Comparison of ENCODE assay signal across 11 mouse cellular contexts in genomic region chr11:97412808-97413347, GRCm38 (mm10). TPM values are rescaled to one million over a fixed set of nuclear protein-coding genes. Genes with fewer than 3 reads are reported as not detected.
DNase-seq lines count a peak whose midpoint lies in the region; ATAC-seq and TF ChIP-seq lines count a peak whose summit lies in the region.
"Had no signal": no experiment of that assay in that cellular context is flagged by ENCODE, and none has a peak within 500 bp of the region (broad histone marks: within the 10 kb centered on the region; RNA-seq: fewer than 3 reads in every experiment).

No protein-coding gene starts in this region.

- no peaks in the 10 kb centered on the region for H3K9me3 ChIP-seq in kidney, embryonic 14.5 days (ENCODE audit: control insufficient read depth, low read length)
- no peaks in the 10 kb centered on the region for H3K9me3 ChIP-seq in heart, embryonic 16.5 days (replicated peaks; ENCODE audit: control insufficient read depth, low read length)

- H3K4me1 ChIP-seq in kidney, embryonic 14.5 days (ENCODE audit: control insufficient read depth, insufficient read depth, low read length): peaks cover 26% of the 10 kb centered on the region
- H3K4me1 ChIP-seq in bone marrow, adult 2 months (ENCODE audit: control insufficient read depth, insufficient read depth, low read length): peaks cover 3% of the 10 kb centered on the region
- H3K4me1 ChIP-seq in heart, embryonic 16.5 days (ENCODE audit: control insufficient read depth, insufficient read depth, low read length): peaks cover 21% of the 10 kb centered on the region

- TF ChIP-seq CTCF in bone marrow, adult 2 months (IDR thresholded peaks at IDR 0.05; ENCODE audit: control insufficient read depth, insufficient read depth, low read length): no peak

- TF ChIP-seq POLR2A in bone marrow, adult 2 months (IDR thresholded peaks at IDR 0.05; ENCODE audit: borderline replicate concordance, control insufficient read depth, low read depth, low read length): no peak

- no peak for DNase-seq in kidney, adult 18-20 months
- DNase-seq in Muller cell, postnatal 12 days (ENCODE audit: inconsistent ontology term): no peak
- no peak for DNase-seq in urinary bladder, adult 18-20 months (ENCODE audit: low spot score in 2 of 2)
- no peak for DNase-seq in embryo, embryonic 11 days
- DNase-seq: left cerebral cortex, postnatal 4 days; right cerebral cortex, postnatal 4 days; thymus, postnatal 4 days had no signal

- peak overlapping the region; percentile 56; the same call in 1 of the 2 replicates for H3K27ac ChIP-seq in kidney, embryonic 14.5 days (ENCODE audit: low read depth, low read length)
- peak overlapping the region; percentile 45 for H3K27ac ChIP-seq in bone marrow, adult 2 months (ENCODE audit: control insufficient read depth, insufficient read depth, low read depth, low read length, poor library complexity)
- H3K27ac ChIP-seq in heart, embryonic 16.5 days (ENCODE audit: low read length): peak overlapping the region; percentile 65

- WGBS in kidney, embryonic 14.5 days: 45% methylated on average over 10 of the region's 10 CpGs
- 17% methylated on average over 10 of the region's 10 CpGs for WGBS in bone marrow, adult 2 months
- 57% methylated on average over 10 of the region's 10 CpGs for WGBS in heart, embryonic 16.5 days

- no peak overlapping the region for H3K4me3 ChIP-seq in kidney, embryonic 14.5 days (ENCODE audit: low read length)
- no peak overlapping the region for H3K4me3 ChIP-seq in bone marrow, adult 2 months (replicated peaks; ENCODE audit: control insufficient read depth, low read depth, low read length)
- H3K4me3 ChIP-seq in heart, embryonic 16.5 days (ENCODE audit: low read length): no peak overlapping the region

- H3K27me3 ChIP-seq in kidney, embryonic 14.5 days (ENCODE audit: control insufficient read depth, insufficient read depth, low read length): no peaks in the 10 kb centered on the region
- H3K27me3 ChIP-seq in heart, embryonic 16.5 days (ENCODE audit: control insufficient read depth, insufficient read depth, low read length): no peaks in the 10 kb centered on the region

- no peak for ATAC-seq in kidney, embryonic 14.5 days (ENCODE audit: low FRiP score, low TSS enrichment)
- ATAC-seq in heart, embryonic 16.5 days (replicated peaks; ENCODE audit: extremely low read depth, insufficient read depth, low FRiP score): no peak
- peak; percentile 53 for ATAC-seq in megakaryocyte, adult 5-6 weeks (ENCODE audit: poor library complexity, severe bottlenecking)

- peak overlapping the region; percentile 23; the same call in 1 of the 2 replicates for H3K9ac ChIP-seq in kidney, embryonic 14.5 days (ENCODE audit: low read depth, low read length)
- no peak overlapping the region for H3K9ac ChIP-seq in heart, embryonic 16.5 days (ENCODE audit: low read length)

- H3K36me3 ChIP-seq in kidney, embryonic 14.5 days (ENCODE audit: control insufficient read depth, insufficient read depth, low read length): no peaks in the 10 kb centered on the region
- H3K36me3 ChIP-seq in heart, embryonic 16.5 days (ENCODE audit: control insufficient read depth, insufficient read depth): no peaks in the 10 kb centered on the region

- H3K4me2 ChIP-seq in kidney, embryonic 14.5 days (replicated peaks; ENCODE audit: low read depth, low read length): no peak overlapping the region
- H3K4me2 ChIP-seq in heart, embryonic 16.5 days (ENCODE audit: low read depth, low read length): no peak overlapping the region

RNA-seq across cellular contexts. Expression of gene Arhgap23, which starts 2.5 kb away (rescaled TPM):
- 5.2 and 7.4 TPM in 2 replicates for polyA plus RNA-seq in kidney, embryonic 14.5 days (2014; fragmentation: Nextera tagmentation; extraction: Ambion mirVana)
- polyA plus RNA-seq in bone marrow, adult 2 months (2011; ENCODE audit: insufficient read depth, insufficient read length, low replicate concordance, missing spikeins): 32.9 and 39.9 TPM in 2 replicates
- polyA plus RNA-seq in heart, embryonic 16.5 days (2015; fragmentation: Nextera tagmentation; extraction: Ambion mirVana): 5.5 and 6.1 TPM in 2 replicates
- 7.7 and 9.8 TPM in 2 replicates for total RNA-seq in megakaryocyte, adult 5-6 weeks (2015)
- 5.8 and 9.4 TPM in 2 replicates for total RNA-seq in megakaryocyte, adult 5-6 weeks (2017)

RNA-seq across cellular contexts. Expression of gene Socs7, which starts 50.5 kb away (rescaled TPM):
- polyA plus RNA-seq in kidney, embryonic 14.5 days (2014; fragmentation: Nextera tagmentation; extraction: Ambion mirVana): 2.5 and 3.7 TPM in 2 replicates
- polyA plus RNA-seq in bone marrow, adult 2 months (2011; ENCODE audit: insufficient read depth, insufficient read length, low replicate concordance, missing spikeins): 4.3 and 5.2 TPM in 2 replicates
- polyA plus RNA-seq in heart, embryonic 16.5 days (2015; fragmentation: Nextera tagmentation; extraction: Ambion mirVana): 3.1 and 3.2 TPM in 2 replicates
- total RNA-seq in megakaryocyte, adult 5-6 weeks (2015): 4.0 and 4.4 TPM in 2 replicates
- 7.6 and 8.5 TPM in 2 replicates for total RNA-seq in megakaryocyte, adult 5-6 weeks (2017)
